Mouse (Mus musculus) liver, embryonic 12.5 days (tissue): ENCODE measurements around the gene Il2rb. TPM values are rescaled to one million over a fixed set of nuclear protein-coding genes. Genes with fewer than 3 reads are reported as not detected.

Source experiments
- ATAC-seq: fragments of 200-750 bp; cut with Nextera tagmentation; 2 replicates; pipeline ENCODE4 v1.8.0; 2017; ENCODE audit warnings: moderate number of reproducible peaks, mild to moderate bottlenecking, moderate library complexity
- H3K27ac ChIP-seq: fragments of 300-500 bp; sonication (generic); 2 replicates; pipeline ENCODE4 v1.5.1; 2016; ENCODE audit warnings: mild to moderate bottlenecking
- H3K27me3 ChIP-seq: fragments of 300-500 bp; sonication (generic); replicated peaks from 2 replicates; pipeline ENCODE4 v1.6.1; 2016; ENCODE audit warnings: mild to moderate bottlenecking, moderate library complexity
- H3K36me3 ChIP-seq: fragments of 300-500 bp; sonication (generic); 2 replicates; pipeline ENCODE4 v1.6.1; 2016; ENCODE audit warnings: mild to moderate bottlenecking, moderate library complexity
- H3K4me1 ChIP-seq: fragments of 300-500 bp; sonication (generic); 2 replicates; pipeline ENCODE4 v1.6.1; 2016
- H3K4me2 ChIP-seq: fragments of 300-500 bp; sonication (generic); 2 replicates; pipeline ENCODE4 v1.6.1; 2016; ENCODE audit warnings: mild to moderate bottlenecking, moderate library complexity
- H3K4me3 ChIP-seq: fragments of 300-500 bp; sonication (generic); 2 replicates; pipeline ENCODE4 v1.5.1; 2016; ENCODE audit warnings: mild to moderate bottlenecking, moderate library complexity
- H3K9ac ChIP-seq: fragments of 300-500 bp; sonication (generic); 2 replicates; pipeline ENCODE4 v1.6.1; 2016; ENCODE audit warnings: mild to moderate bottlenecking, moderate library complexity
- H3K9me3 ChIP-seq: fragments of 300-500 bp; sonication (generic); replicated peaks from 2 replicates; pipeline ENCODE4 v1.6.1; 2016; ENCODE audit warnings: mild to moderate bottlenecking, moderate library complexity
- WGBS: fragments of 180-500 bp; shearing (Covaris S2); methylation state at CpG from one replicate; pipeline ENCODE4 v1.1.7; 2016; ENCODE audit not compliant: insufficient replicate concordance; 5-methylcytosine and 5-hydroxymethylcytosine counted together
- polyA plus RNA-seq: library from polyadenylated mRNA; unstranded; fragments of >200 nt; fragmentation: Nextera tagmentation; extraction: Ambion mirVana; gene quantifications from 2 replicates; pipeline ENCODE4 v1.2.1, GENCODE M21; 2016

Gene Il2rb
- polyA plus RNA-seq, 1 experiment from 2014 or later: 0.15 TPM

DNA sequence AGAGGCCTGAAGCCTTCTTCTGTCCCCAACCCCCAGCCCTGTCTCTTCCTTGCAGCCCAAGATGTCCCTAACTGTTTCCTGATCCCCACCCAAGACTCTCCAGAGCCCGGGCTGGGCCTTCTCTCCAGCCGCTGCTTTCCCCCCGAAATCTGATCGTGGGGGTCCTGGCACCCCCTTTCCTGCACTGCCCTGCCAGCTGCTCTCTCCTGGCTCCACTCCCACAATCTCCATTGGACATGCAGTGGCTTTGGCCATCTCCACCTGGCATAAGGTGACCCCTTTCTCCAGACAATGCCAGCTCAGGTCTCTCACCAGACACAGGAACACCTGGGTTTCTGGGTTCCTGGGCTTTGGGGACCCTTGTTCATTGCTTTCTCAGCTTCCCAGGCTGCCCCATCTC, 17.0 kb downstream of the Il2rb start:
- Histone ChIP-seq H3K9me3 (no peaks in the 10 kb centered on the region), H3K36me3 (no peaks in the 10 kb centered on the region), H3K4me3 (no peak overlapping the region)

DNA sequence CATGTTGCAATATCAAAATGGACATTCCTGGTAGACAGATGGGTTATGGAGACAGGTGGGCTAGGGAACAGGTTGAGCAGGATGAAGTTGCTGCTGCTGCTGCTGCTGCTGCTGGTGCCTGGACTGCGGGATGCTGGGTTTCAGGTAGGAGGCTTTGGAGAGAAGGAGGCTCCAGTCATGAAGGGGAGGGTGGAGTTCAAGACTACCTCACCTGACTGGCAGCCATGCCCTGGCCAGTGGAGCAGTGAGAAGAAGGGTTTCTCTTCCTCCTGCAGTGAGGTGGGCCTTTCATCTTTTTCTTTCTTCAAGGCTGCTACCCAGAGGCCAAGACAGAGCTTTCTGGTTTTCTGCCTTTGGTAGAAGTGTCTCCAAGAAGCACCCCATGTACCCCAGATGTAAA, 18.2 kb downstream of the Il2rb start:
- H3K4me2 ChIP-seq: no peak overlapping the region
- no peaks in the 10 kb centered on the region for H3K36me3 ChIP-seq
- ATAC-seq: no peak
- no peak overlapping the region for H3K4me3 ChIP-seq
- no peaks in the 10 kb centered on the region for H3K9me3 ChIP-seq
- 64% methylated on average over 1 of the region's 1 CpGs for WGBS
- no peak overlapping the region for H3K27ac ChIP-seq
- H3K4me1 ChIP-seq: peaks cover 8% of the 10 kb centered on the region; the same call in 1 of the 2 replicates
- peaks cover 11% of the 10 kb centered on the region; the same call in 1 of the 2 replicates for H3K27me3 ChIP-seq
- H3K9ac ChIP-seq: no peak overlapping the region

More for the DNA sequence above, 17.0 kb downstream of the Il2rb start:
- Histone ChIP-seq H3K27ac (no peak overlapping the region), H3K9ac (no peak overlapping the region), H3K4me1 (peaks cover 9% of the 10 kb centered on the region; the same call in 1 of the 2 replicates), H3K4me2 (no peak overlapping the region), H3K27me3 (peaks cover 11% of the 10 kb centered on the region; the same call in 1 of the 2 replicates)
- ATAC-seq: no peak
- 77% methylated on average over 4 of the region's 4 CpGs for WGBS

DNA sequence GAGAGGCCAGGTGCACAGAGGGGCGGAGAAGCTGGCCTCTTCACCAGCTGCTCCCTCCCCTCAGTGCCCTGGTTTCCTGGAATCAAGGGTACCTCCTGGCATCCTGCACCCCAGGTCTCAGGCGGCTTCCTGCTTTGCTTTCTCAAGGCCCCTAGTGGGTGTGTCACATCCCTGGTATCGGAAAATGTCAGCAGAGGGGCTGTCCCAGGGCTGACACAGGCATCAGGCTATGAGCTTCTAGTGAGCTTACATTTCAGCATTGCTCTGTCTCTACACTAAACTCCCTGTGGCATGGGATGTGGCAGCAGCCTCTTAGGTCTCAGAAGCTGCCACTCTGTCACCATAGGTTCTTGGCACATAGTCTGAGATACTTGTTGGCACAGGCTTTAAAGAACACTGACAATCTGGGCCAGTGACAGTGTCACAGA, 19.5 kb downstream of the Il2rb start:
- Histone ChIP-seq H3K4me1 (peaks cover 6% of the 10 kb centered on the region; the same call in 1 of the 2 replicates), H3K4me2 (no peak overlapping the region), H3K9ac (no peak overlapping the region), H3K36me3 (no peaks in the 10 kb centered on the region), H3K27me3 (peaks cover 11% of the 10 kb centered on the region; the same call in 1 of the 2 replicates), H3K4me3 (no peak overlapping the region), H3K9me3 (no peaks in the 10 kb centered on the region), H3K27ac (no peak overlapping the region)
- 40% methylated on average over 3 of the region's 3 CpGs for WGBS
- no peak for ATAC-seq

DNA sequence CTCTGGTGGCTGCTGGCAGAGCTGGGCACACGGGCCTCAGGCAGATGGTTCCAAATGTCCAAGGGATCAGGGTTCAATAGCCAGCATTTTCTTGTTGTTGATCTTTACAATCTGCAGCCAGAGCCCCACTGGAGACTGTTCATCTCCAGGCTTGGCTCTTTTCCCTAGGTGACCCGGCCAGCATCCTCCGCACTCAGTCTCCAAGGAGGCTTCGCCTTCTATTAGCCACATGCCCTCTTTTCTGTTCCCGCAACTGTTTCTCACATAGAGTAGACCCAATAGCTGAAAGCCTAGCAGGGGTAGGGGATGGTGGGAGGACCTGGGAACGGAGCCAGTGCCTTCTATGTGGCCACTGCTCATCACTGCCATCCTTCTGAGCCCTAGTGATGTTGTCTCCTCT, 21.6 kb downstream of the Il2rb start:
- no peak overlapping the region for H3K27ac ChIP-seq
- peaks cover 13% of the 10 kb centered on the region; the same call in 1 of the 2 replicates for H3K4me1 ChIP-seq
- no peaks in the 10 kb centered on the region for H3K36me3 ChIP-seq
- no peak overlapping the region for H3K9ac ChIP-seq
- WGBS: 70% methylated on average over 6 of the region's 6 CpGs
- H3K4me2 ChIP-seq: no peak overlapping the region
- H3K27me3 ChIP-seq: peaks cover 11% of the 10 kb centered on the region; the same call in 1 of the 2 replicates
- no peak for ATAC-seq
- H3K9me3 ChIP-seq: no peaks in the 10 kb centered on the region
- H3K4me3 ChIP-seq: no peak overlapping the region

DNA sequence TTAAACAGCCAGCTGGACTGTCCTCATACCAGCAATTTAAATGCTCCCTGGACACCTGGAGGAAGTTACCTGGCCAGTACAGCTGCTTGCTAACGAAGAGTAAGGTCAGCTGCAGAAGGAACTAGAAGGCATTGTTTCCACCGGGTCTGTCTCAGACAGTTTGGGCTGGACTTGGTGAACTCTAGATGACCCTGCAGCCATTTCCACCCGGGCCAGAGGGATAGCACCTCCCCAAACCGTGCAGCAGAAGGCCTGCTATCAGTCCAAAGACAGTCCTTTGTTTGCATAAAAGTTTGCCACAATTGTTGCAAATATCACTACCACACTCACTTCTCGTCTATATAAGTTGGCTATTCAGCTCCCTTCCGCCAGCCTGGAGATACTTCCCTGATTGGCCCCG, 23.2 kb downstream of the Il2rb start:
- Histone ChIP-seq H3K4me3 (no peak overlapping the region), H3K9me3 (no peaks in the 10 kb centered on the region), H3K4me2 (no peak overlapping the region), H3K36me3 (no peaks in the 10 kb centered on the region), H3K4me1 (peaks cover 13% of the 10 kb centered on the region; the same call in 1 of the 2 replicates), H3K27ac (no peak overlapping the region), H3K9ac (no peak overlapping the region), H3K27me3 (peaks cover 11% of the 10 kb centered on the region; the same call in 1 of the 2 replicates)
- no peak for ATAC-seq
- 28% methylated on average over 7 of the region's 7 CpGs for WGBS

DNA sequence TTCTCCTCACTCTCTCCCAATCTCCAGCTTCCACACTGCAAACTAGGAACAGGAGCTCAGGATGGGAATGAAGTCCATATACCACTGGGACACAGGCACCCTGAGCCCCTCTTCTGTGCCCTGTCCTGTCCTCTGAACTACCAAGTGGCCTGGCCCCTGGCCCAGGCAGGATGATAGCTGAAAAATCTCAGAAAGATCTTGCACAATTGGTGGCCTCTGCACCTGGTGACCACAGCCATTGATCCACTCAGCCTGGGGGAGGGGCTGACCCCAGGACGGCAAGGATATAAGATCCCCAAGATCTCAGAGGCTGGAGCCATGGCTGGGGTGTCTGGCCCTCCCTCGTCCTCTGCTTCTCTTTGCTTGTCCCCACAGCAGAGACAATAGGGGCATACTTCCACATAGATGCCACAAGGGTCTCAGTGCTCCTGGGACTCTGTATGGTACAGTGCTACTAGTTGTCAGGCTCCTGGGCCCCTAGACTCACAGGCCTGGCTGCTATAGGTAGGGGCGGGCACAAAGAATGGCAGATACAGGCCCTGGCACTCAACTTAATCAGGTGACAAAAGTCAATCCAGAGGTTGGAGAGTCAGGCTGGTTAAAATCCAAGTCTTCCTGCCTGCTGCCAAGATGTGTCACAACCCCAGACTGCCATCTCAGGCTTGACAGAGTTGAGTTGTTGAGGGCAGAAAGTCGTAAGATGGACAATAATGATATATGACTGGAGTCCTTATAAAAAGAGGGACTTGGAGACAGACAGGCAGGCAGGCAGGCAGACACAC, 24.4 kb downstream of the Il2rb start:
- H3K27me3 ChIP-seq: peaks cover 19% of the 10 kb centered on the region; the same call in 1 of the 2 replicates
- H3K4me1 ChIP-seq: peaks cover 13% of the 10 kb centered on the region; the same call in 1 of the 2 replicates
- H3K4me2 ChIP-seq: no peak overlapping the region
- H3K36me3 ChIP-seq: no peaks in the 10 kb centered on the region
- H3K27ac ChIP-seq: peak overlapping the region; percentile 32
- no peaks in the 10 kb centered on the region for H3K9me3 ChIP-seq
- no peak overlapping the region for H3K9ac ChIP-seq
- H3K4me3 ChIP-seq: no peak overlapping the region
- ATAC-seq: peak; percentile 51
- WGBS: 60% methylated on average over 4 of the region's 4 CpGs

DNA sequence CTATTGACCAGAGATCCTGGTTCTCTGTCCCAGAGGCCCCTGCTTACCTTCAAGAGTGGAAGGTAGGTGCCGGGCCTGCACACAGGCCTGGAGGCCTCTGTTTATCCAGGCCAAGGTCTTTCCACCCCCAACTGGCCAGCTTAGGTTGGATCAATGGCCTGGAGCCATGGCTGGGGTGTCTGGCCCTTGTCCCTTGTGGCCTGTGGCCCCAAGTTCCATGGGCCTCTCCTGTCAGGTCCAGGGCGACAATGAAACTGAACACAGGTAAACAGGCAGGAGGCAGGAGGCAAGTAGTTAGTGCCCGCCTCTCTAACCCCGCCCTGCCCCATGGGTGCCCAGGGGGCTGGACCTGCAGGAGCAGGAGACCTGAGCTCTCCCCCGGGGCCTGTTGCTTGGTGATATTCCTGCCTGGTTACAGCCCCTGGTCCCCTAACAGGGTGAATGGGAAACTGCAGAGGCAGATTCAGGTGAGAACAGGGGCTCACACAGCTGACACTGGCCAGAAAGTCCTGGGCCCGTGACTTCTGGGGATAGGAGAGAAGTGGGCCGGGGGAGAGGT, 26.6 kb downstream of the Il2rb start, which contains the start of gene Tmprss6:
Tmprss6 (minus strand) TSS at position 256 of the 559 bp plus-strand sequence.
- peaks cover 13% of the 10 kb centered on the region; the same call in 1 of the 2 replicates for H3K4me1 ChIP-seq
- H3K27ac ChIP-seq: peak within 1 kb of the TSS; percentile 46
- H3K4me2 ChIP-seq: peak within 1 kb of the TSS; percentile 27
- peaks cover 16% of the 10 kb centered on the region; the same call in 1 of the 2 replicates for H3K27me3 ChIP-seq
- peak; percentile 51; the same call in 1 of the 2 replicates for ATAC-seq
- H3K4me3 ChIP-seq: 0 out of 2 replicates have a peak within 1 kb of the TSS, but pooled peaks have one; percentile 2
- no peaks in the 10 kb centered on the region for H3K36me3 ChIP-seq
- WGBS: 55% methylated on average over 7 of the region's 7 CpGs
- no peaks in the 10 kb centered on the region for H3K9me3 ChIP-seq
- no peak within 1 kb of the TSS for H3K9ac ChIP-seq

DNA sequence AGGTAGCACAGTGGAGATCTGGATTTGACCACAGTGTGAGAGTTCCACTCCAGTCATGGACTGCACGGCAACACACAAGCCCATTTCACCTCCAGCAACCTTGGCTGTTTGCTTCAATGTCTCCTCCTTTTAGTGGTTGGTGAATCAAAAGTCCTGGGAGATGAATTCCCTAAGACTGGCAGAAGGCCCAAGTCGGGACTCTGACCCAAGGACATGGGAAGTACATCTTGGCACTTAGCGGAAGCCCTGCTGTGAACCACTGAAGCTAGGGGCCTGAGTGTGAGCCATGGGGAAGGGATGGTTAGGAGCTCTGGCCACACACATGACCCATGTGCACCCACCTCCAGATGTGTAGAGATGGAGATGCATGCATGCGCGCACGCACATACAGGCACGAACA, 27.5 kb downstream of the Il2rb start:
- no peak overlapping the region for H3K27ac ChIP-seq
- no peak overlapping the region for H3K9ac ChIP-seq
- H3K27me3 ChIP-seq: peaks cover 14% of the 10 kb centered on the region; the same call in 1 of the 2 replicates
- no peak for ATAC-seq
- no peaks in the 10 kb centered on the region for H3K9me3 ChIP-seq
- peak overlapping the region; percentile 27 for H3K4me2 ChIP-seq
- no peak overlapping the region for H3K4me3 ChIP-seq
- 82% methylated on average over 7 of the region's 7 CpGs for WGBS
- peaks cover 13% of the 10 kb centered on the region; the same call in 1 of the 2 replicates for H3K4me1 ChIP-seq
- H3K36me3 ChIP-seq: no peaks in the 10 kb centered on the region

DNA sequence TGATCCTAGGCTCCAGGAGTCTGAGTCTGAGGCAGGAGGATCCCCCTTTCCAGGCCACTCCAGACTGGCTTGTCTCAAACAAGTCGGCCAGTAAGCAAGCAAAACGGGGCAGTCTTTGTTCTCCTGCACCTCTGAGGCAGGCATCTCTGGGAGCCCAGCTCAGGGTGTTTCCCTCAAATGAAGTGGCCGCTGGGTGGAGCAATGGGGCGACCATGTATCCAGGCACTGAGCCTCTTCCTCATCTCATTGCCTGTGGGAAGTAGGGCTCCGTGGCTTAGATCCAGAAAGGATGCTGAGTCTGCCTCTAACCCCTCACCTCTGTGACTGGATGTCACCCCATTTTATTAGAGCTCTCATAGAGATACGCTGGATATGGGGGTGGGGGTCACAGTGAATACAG, 28.3 kb downstream of the Il2rb start:
- Histone ChIP-seq H3K4me3 (no peak overlapping the region), H3K27ac (no peak overlapping the region), H3K4me2 (no peak overlapping the region), H3K9ac (no peak overlapping the region), H3K36me3 (no peaks in the 10 kb centered on the region), H3K27me3 (peaks cover 14% of the 10 kb centered on the region; the same call in 1 of the 2 replicates), H3K4me1 (peaks cover 13% of the 10 kb centered on the region; the same call in 1 of the 2 replicates), H3K9me3 (no peaks in the 10 kb centered on the region)
- ATAC-seq: no peak
- WGBS: 23% methylated on average over 6 of the region's 6 CpGs

DNA sequence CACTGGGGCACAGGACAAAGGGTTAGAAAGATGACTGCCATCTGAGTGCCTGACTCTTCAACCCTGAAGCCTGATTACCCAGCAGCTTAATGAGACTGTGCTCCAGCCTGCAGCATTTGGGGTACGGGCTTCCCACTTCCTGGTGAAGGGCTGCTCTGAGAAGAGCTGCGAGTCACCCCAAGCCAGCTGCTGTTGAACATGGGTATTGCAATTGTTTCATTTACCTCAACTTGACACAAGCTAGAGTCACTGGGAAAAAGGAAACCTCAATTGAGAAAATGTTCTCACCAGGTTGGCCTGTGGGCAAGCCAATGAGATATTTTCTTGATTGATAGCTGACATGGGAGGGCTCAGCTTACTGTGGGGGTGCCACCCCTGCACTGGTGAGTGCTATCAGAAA, 32.1 kb downstream of the Il2rb start:
- H3K36me3 ChIP-seq: no peaks in the 10 kb centered on the region
- 45% methylated on average over 2 of the region's 2 CpGs for WGBS

DNA sequence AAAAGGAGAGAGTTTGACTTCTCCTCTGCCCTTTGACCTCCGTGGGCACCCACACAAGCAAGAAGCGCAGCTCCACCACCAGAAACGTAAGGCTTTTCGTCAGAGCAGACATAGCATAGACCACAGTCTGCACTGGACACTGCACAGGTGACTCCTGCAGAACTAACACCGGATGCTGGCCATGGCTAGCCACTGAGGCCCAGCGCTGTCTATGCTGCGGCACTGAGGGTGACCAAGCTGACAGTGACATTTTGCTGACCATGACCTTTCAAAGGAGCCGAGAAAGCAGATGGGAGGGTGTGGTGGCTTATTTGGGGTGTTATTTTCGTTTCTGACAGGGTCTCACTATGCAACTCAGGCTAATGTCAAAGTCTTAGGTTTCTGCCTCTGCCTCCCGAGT, 37.9 kb downstream of the Il2rb start:
- Histone ChIP-seq H3K4me2 (no peak overlapping the region), H3K9me3 (no peaks in the 10 kb centered on the region), H3K36me3 (no peaks in the 10 kb centered on the region), H3K27me3 (no peaks in the 10 kb centered on the region; the same call in 1 of the 2 replicates), H3K4me3 (no peak overlapping the region), H3K9ac (no peak overlapping the region), H3K4me1 (peaks cover 6% of the 10 kb centered on the region; the same call in 1 of the 2 replicates), H3K27ac (no peak overlapping the region)
- WGBS: 61% methylated on average over 10 of the region's 10 CpGs
- ATAC-seq: no peak

More for the DNA sequence above, 32.1 kb downstream of the Il2rb start:
- no peaks in the 10 kb centered on the region for H3K9me3 ChIP-seq
- no peak overlapping the region for H3K9ac ChIP-seq
- H3K27ac ChIP-seq: no peak overlapping the region
- no peaks in the 10 kb centered on the region for H3K4me1 ChIP-seq
- H3K4me3 ChIP-seq: no peak overlapping the region
- H3K27me3 ChIP-seq: peaks cover 14% of the 10 kb centered on the region; the same call in 1 of the 2 replicates
- no peak overlapping the region for H3K4me2 ChIP-seq
- ATAC-seq: no peak

DNA sequence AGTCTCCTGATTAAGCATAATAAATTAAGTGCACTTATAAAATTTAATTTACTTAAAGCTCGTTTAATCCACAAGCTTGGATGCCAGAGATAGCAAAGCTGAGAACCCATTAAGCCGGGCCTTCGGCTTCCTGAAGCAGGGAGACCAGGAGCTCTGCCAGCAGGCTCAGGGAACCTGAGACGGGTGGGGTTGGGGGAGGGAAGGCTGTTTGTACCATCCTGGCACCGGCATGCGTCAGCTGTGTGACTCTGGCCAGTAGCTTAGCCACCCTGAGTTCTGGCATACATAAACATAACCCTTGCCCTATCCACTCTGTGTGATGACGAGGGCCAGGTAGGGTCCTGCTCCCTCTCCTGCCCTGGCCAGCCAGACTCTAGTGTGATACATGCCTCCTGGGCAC, 39.0 kb downstream of the Il2rb start:
- H3K4me3 ChIP-seq: no peak overlapping the region
- H3K9ac ChIP-seq: no peak overlapping the region
- H3K36me3 ChIP-seq: no peaks in the 10 kb centered on the region
- ATAC-seq: no peak
- H3K27ac ChIP-seq: no peak overlapping the region
- no peak overlapping the region for H3K4me2 ChIP-seq
- no peaks in the 10 kb centered on the region for H3K9me3 ChIP-seq
- peaks cover 14% of the 10 kb centered on the region; the same call in 1 of the 2 replicates for H3K4me1 ChIP-seq
- H3K27me3 ChIP-seq: no peaks in the 10 kb centered on the region
- 54% methylated on average over 7 of the region's 7 CpGs for WGBS
